Mouse (Mus musculus) thymus, adult 2 months (tissue): ENCODE data around the gene 3110082I17Rik.

Experiments
- CTCF ChIP-seq: fragments of 200-500 bp; IDR thresholded peaks from 2 replicates; pipeline ENCODE4 v1.5.1; 2012; ENCODE audit warnings: mild to moderate bottlenecking, control low read depth, low read length, moderate library complexity, borderline replicate concordance; ENCODE audit not compliant: control insufficient read depth, poor library complexity, insufficient read depth; ENCODE audit errors: extremely low read depth
- POLR2A ChIP-seq: fragments of 200-500 bp; IDR thresholded peaks from 2 replicates; pipeline ENCODE4 v1.6.1; 2012; ENCODE audit warnings: mild to moderate bottlenecking, low read length, control low read depth, moderate library complexity; ENCODE audit not compliant: control insufficient read depth, poor library complexity, insufficient read depth; ENCODE audit errors: extremely low read depth

GRCm38 (mm10) chr5:139467998-139468397 lies 7.7 kb upstream of the 3110082I17Rik start:
- TF ChIP-seq CTCF (no peak), POLR2A (no peak)
